Mouse (Mus musculus) ovary, postnatal 14 days (tissue): ENCODE data around the gene Ifng.
"Not testable (repeated sequence)": the region's sequence is repeated elsewhere in the genome, so short reads cannot be mapped to it uniquely, and the experiment has no call there.

Experiments used
- DNase-seq: peaks from one replicate; pipeline ENCODE4 v3.0.0; 2022; ENCODE audit warnings: low spot score

Gene Ifng

GRCm38 (mm10) chr10:118440742-118441240 is at the start of gene Ifng:
TSS of gene Ifng (plus strand) at chr10:118441046.
- DNase-seq, result no peak

- DNase-seq, result no peak
These were observed 40.9 kb upstream of the Ifng start for GRCm38 (mm10) chr10:118399917-118400316.

- DNase-seq, result no peak
These were observed 34.2 kb upstream of the Ifng start for GRCm38 (mm10) chr10:118406463-118407221.

GRCm38 (mm10) chr10:118411377-118411776 is 29.5 kb upstream of the Ifng start:
- no peak for DNase-seq

- no peak for DNase-seq
These were observed 28.1 kb upstream of the Ifng start for GRCm38 (mm10) chr10:118412774-118413173.

GRCm38 (mm10) chr10:118419000-118419425 is 21.8 kb upstream of the Ifng start:
- DNase-seq, result no peak

GRCm38 (mm10) chr10:118420896-118421295 is 19.9 kb upstream of the Ifng start:
- DNase-seq, result no peak

GRCm38 (mm10) chr10:118435501-118435900 is 5.3 kb upstream of the Ifng start:
- DNase-seq, result no peak

GRCm38 (mm10) chr10:118441898-118442297 is 1.1 kb downstream of the Ifng start:
- no peak for DNase-seq

GRCm38 (mm10) chr10:118442999-118443398 is 2.2 kb downstream of the Ifng start:
- no peak for DNase-seq

GRCm38 (mm10) chr10:118445021-118445420 is 4.2 kb downstream of the Ifng start:
- DNase-seq, result no peak

GRCm38 (mm10) chr10:118445502-118445901 is 4.7 kb downstream of the Ifng start:
- DNase-seq, result no peak

GRCm38 (mm10) chr10:118445978-118446377 is 5.1 kb downstream of the Ifng start:
- no peak for DNase-seq

GRCm38 (mm10) chr10:118451747-118452146 is 10.9 kb downstream of the Ifng start:
- DNase-seq, result no peak

- DNase-seq, result no peak
These were observed 17.9 kb downstream of the Ifng start for GRCm38 (mm10) chr10:118458729-118459128.

GRCm38 (mm10) chr10:118461126-118461767 is 20.4 kb downstream of the Ifng start:
- DNase-seq, result no peak

GRCm38 (mm10) chr10:118466481-118466880 is 25.6 kb downstream of the Ifng start:
- DNase-seq, result peak; percentile 3

- DNase-seq, result no peak
These were observed 28.2 kb downstream of the Ifng start for GRCm38 (mm10) chr10:118469047-118469446.

GRCm38 (mm10) chr10:118470296-118470957 is 29.6 kb downstream of the Ifng start:
- DNase-seq, result no peak

- not testable (repeated sequence) for DNase-seq
These were observed 32.0 kb downstream of the Ifng start for GRCm38 (mm10) chr10:118472846-118473245.

- no peak for DNase-seq
These were observed 35.9 kb downstream of the Ifng start for GRCm38 (mm10) chr10:118476696-118477095.

- DNase-seq, result no peak
These were observed 36.5 kb downstream of the Ifng start for GRCm38 (mm10) chr10:118477297-118477696.

- no peak for DNase-seq
These were observed 38.4 kb downstream of the Ifng start for GRCm38 (mm10) chr10:118479244-118479643.
